ENCODE assay signal across 24 mouse cellular contexts in the genomic region with DNA sequence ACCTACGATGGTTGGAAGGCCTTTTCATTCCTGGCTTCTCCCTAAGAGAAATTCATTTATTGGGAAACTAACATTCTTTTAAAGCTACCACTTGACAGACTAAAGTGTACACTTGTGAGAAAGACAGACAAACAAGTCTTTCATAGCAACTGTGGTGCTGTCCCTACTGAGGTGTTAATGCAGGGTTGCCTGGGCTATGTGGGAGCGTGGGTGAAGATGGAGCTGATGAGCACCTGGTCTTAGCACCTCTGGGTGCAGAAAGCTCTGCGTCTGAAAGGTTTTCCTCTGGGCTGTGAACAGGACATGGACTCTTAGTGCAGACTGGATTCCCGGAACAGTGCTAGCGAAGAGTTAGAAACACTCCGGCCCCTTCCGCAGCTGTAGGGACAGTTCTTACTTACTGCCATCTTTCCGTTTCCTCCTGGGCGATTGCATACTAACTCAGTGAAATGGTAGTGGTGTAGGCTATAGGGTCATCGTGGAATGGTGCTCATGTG.
DNase-seq lines count a peak whose midpoint lies in the region; ATAC-seq and TF ChIP-seq lines count a peak whose summit lies in the region.
"Had no signal": no experiment of that assay in that cellular context is flagged by ENCODE, and none has a peak within 500 bp of the region (broad histone marks: within the 10 kb centered on the region; RNA-seq: fewer than 3 reads in every experiment).

No protein-coding gene starts in this region.

- no peak for TF ChIP-seq CTCF in layer of hippocampus, adult 2 months (conservative IDR thresholded peaks at IDR 0.05)

- DNase-seq in heart, adult 11 months = peak; percentile 60
- DNase-seq in heart, adult 9 months (ENCODE audit: low spot score in 2 of 2) = no peak
- peak; percentile 2 to 5 for DNase-seq in layer of hippocampus, adult 8-10 months (ENCODE audit: low spot score in 2 of 2)
- DNase-seq in layer of hippocampus, adult 2 months (ENCODE audit: low spot score in 2 of 2) = no peak
- peak; percentile 7 for DNase-seq in thymus, postnatal 4 days
- DNase-seq in thymus, postnatal 0 days (ENCODE audit: low spot score) = no peak
- DNase-seq in left cerebral cortex, adult 8-10 months (ENCODE audit: low spot score in 2 of 2) = no peak
- DNase-seq: adrenal gland, postnatal 25 days; cerebellum, adult 18-20 months; cerebellum, postnatal 14 days; heart, postnatal 14 days; kidney, adult 11 months; kidney, postnatal 25 days; left cerebral cortex, postnatal 4 days; thymus, postnatal 25 days had no signal

- no peak for ATAC-seq in cerebellum, adult (ENCODE audit: insufficient number of reproducible peaks, low FRiP score, low TSS enrichment)
- ATAC-seq: forebrain, embryonic 16.5 days; hindbrain, embryonic 16.5 days; midbrain, embryonic 13.5 days; Patski had no signal

- no peak overlapping the region for H3K27ac ChIP-seq in layer of hippocampus, adult 2 months
- H3K27ac ChIP-seq: heart, embryonic 13.5 days; macrophage; midbrain, embryonic 13.5 days; neural tube, embryonic 13.5 days had no signal

- H3K4me3 ChIP-seq in layer of hippocampus, adult 2 months = no peak overlapping the region
- H3K4me3 ChIP-seq: erythroblast, embryonic 14.5 days; heart, embryonic 13.5 days; midbrain, embryonic 13.5 days; neural tube, embryonic 13.5 days had no signal

Comparison
In these comparisons a context has a peak if more than half of its experiments do, and no peak if none do; other contexts are left out.
1. DNase-seq: peak in heart, adult 11 months (single experiment), layer of hippocampus, adult 8-10 months (2 of 2) and thymus, postnatal 4 days (single experiment); none in heart, adult 9 months (0 of 2), layer of hippocampus, adult 2 months (0 of 2), thymus, postnatal 0 days (single experiment) and left cerebral cortex, adult 8-10 months (0 of 2).